Mouse (Mus musculus): ENCODE results near the gene Gtf2b.
A peak's percentile ranks its signal among the peaks of the same experiment; 100 is the strongest.

The Gtf2b gene

GRCm38 (mm10) chr3:142811582-142811981 lies 46.7 kb downstream of the Gtf2b start:
- no peak for DNase-seq (ENCODE audit: extremely low read depth, insufficient read length, low spot score)

GRCm38 (mm10) chr3:142817506-142817905 lies 52.7 kb downstream of the Gtf2b start:
- peak; percentile 54 for DNase-seq (ENCODE audit: extremely low read depth, insufficient read length, low spot score)

GRCm38 (mm10) chr3:142823606-142824005 lies 58.8 kb downstream of the Gtf2b start:
- DNase-seq (ENCODE audit: extremely low read depth, insufficient read length, low spot score) = no peak

- DNase-seq (ENCODE audit: extremely low read depth, insufficient read length, low spot score) = no peak
Measured at GRCm38 (mm10) chr3:142826449-142827146, 61.8 kb downstream of the Gtf2b start.

- DNase-seq (ENCODE audit: extremely low read depth, insufficient read length, low spot score) = no peak
Measured at GRCm38 (mm10) chr3:142832910-142833309, 68.1 kb downstream of the Gtf2b start.

All from 3134 (cell line).